Mouse (Mus musculus) CD4-positive, CD25-positive, alpha-beta regulatory T cell, adult 4 months (primary cell): Measurements from ENCODE around the gene Gnai3. TPM values are rescaled to one million over a fixed set of nuclear protein-coding genes. Genes with fewer than 3 reads are reported as not detected.

Source experiments
- ATAC-seq: one replicate; pipeline ENCODE4 v1.8.0; 2017
- polyA plus RNA-seq, 2 experiments: library from polyadenylated mRNA; unstranded; fragments of 100-300 nt; shearing (Covaris generic); gene quantifications; one replicate each; pipeline ENCODE4 v1.2.1; 2017

The Gnai3 gene
- polyA plus RNA-seq, 2 experiments from 2014 or later = 95.0 to 98.5 TPM

DNA sequence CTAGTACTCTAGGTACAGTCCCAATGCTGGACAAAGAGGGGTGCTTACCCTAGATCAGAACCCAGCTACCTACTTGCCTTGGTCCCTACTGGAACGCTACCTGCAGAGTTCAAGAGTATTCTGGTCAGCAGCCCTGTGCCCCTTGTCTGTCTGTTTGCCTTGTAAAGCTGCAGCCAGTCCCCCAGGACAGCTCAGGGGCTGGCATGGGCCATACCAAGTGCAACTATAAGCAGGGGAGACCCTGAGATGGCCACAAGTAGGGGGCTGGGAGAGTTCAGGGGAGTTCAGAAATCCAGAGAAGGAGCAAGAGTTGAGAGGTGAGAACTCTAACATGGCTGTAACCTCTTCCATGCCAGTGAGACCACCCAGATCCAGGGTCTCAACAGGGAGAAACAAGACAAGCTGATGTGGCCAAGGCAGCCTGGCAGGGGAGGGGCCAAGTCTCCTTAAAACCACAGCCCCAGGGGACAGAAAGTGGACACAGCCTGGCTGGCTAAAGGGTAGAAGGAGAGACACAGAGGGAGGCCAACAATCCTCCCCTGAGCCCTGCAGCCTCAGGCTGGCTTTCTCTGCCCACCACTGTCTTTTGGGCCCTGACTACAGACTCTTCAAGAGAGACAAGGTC, 63.6 kb downstream of the Gnai3 start:
- ATAC-seq = no peak

DNA sequence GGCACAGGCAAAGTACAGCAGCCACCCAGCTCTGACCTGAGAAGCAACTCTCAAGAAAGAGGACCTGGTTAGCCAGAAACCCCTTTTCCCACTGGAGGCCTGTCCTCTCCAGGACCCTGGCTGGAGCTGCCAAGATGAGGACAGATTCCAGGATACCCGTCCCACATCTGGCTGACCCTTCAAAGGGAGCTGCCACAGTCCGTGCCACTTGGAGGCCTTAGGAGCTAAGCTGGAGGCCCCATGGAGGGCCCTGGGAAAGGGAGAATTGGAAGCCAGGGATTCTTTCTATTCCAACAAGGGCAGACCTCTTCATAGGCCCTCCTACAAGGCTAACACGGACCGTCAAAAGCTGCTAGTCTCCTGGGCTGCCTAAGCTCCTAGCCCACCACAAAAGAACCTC, 64.3 kb downstream of the Gnai3 start:
- no peak for ATAC-seq

DNA sequence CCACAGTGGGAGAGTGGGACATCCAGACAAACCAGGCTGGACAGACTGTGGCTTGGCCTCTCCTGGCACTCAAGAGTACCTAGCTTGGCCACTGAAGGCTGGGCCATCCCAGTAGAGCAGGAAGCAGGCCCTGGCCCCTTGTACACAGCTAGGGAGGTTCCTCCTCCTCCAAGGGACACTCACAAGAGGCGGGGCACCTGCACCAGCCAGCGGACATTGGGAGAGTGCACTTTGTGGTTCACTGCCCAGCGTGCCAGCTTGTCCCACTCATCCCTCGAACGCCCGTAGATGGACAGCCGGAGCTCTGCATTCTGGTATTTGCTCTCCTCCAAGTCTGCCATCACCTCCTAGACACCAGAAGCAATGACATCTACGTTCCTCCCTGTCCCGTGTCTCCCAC, 69.1 kb downstream of the Gnai3 start:
- no peak for ATAC-seq

DNA sequence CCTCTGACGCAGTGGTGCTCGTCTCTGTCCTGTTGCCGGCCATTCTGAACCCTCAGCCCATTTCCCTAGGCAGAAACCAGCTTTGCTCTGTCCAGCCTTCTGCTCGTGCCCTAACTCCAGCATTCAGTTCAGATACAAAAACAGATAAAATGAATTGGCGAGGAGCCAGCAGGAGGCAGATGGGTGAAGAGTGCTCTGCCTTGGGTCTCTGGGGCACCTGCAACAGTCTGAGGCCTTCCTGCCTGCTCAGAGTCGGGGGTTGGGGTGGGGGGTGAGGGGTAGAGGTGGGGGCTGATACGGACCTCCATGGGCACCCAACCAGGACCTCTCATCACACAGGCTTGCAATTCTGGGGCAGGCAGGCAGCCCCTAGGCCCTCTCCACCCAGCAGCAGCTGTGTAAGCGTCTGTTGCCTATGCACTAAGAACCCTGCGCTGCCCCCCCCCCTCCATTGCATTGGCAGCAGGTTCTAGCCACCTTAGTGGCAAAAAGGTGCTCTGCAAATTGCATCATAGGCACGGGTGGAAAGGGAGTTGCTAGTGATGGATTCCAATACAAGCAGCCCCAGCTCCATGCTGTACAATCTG, 72.9 kb downstream of the Gnai3 start:
- ATAC-seq = no peak

DNA sequence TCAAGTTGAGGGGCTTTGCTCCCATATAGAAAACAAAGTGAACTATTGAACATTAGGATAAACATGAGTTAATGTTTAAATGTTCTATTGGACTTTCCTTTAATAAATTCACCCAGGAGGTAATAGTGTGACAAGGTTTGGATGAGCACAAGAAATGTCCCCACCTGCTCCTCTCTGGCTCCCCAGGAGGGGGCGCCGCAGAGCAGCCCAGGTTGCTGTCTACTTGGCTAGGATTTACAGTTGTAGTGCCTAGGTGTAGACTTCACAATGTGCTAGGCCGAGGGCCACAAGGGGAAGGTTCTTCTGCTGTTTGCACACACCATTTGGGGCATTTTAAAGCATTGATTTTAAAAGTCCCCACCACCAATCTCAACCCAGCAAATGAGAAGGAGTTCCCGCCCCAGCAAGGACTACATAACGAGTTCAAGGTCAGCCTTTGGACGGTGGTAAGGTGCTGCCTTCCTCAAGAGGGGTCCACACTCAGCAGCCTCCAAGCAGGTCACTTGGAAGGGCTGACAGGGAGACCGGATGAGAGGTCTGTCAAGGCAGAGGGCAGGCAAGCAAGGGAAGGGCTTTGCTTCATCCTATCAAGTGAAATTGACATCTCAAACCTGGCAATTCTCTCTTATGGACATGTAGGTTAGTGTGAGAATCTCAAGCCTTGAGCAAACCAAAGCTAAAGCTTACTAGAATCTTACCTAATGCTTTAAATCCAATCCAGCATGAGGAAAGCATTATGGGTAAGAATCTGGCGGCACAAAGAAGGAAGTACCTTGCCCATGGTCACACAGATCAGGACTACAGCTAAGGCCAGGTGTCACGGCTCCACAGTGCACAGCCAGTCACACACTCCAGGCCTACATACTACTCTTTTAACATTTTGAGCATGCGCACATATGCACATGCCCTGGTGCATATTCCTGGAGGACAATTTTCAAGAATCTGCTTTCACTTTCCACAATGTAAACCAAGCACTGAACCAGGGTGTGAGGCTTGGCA, 75.4 kb downstream of the Gnai3 start:
- peak; percentile 95 for ATAC-seq

DNA sequence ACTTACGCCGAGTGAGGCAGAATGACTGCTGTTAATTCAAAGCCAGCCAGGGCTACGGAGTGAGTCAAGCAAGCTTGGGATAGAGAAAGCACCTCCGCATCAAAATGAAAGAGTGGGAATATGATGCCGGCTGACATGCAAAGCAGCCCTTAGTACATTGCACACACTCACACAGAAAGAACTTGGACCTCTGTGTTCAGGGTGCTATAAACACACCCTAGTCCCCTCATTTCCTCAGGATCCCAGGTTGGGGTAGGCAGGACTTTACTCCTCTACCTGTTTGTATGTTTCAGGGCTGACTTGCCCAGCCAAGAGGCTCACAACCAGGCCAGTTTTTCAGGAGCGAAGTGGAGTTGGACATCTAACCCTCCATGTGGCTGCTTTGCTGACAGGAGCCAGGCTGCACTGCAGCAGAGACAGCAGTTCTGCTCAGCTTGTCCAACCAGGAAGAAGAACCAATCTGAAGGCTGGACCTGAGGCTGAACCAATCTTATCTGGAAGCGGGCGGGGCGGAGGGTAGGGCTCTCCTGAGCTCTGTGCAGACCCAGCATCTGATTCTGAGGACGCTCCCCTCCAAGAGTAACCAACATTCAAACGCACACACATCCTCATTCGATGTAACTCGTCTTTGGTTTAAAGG, 76.6 kb downstream of the Gnai3 start:
- no peak for ATAC-seq

DNA sequence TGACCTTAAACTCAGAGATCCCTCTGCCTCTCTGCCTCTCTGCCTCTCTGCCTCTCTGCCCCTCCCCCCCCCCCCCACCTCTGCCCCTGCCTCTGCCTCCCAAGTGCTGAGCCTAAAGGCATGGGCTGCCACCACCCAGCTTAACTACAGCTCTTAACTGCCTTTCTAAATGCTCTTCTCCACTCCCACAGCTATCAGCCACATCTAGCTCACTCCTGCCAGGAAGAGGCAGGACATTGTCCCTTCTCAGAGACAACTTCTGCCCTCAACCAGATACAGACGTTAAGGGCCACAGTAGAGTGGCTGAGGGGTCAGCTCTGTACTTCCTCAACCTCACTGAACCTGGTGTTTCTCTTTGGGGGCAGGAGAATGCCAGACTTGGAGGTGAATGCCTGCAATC, 77.1 kb downstream of the Gnai3 start:
- ATAC-seq = no peak

DNA sequence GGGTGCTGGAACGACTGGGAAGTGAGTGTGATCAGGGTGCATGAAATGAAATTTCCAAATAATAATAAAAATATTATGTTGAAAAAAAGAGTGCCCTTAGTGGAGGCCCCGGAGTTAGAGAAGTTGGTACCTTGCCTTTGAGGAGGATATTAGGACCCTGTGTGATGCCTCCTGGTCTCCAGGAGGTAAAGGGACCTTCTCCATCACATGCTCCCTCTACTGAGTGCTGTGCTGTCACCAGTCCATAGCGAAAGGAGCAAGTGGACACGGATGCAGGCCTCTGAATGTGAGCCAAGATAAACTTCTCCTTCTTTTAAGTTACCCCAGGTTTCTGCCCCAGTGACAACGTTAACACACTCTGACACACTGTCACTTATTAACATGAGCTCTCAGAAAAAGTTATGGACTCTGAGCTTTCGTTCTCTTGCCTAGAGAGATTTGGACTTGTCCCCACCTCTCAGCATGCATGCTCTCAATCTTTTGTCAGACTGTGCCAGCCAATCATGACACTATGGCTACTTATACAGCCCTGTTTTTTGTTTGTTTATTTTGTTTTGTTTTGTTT, 78.5 kb downstream of the Gnai3 start:
- no peak for ATAC-seq

DNA sequence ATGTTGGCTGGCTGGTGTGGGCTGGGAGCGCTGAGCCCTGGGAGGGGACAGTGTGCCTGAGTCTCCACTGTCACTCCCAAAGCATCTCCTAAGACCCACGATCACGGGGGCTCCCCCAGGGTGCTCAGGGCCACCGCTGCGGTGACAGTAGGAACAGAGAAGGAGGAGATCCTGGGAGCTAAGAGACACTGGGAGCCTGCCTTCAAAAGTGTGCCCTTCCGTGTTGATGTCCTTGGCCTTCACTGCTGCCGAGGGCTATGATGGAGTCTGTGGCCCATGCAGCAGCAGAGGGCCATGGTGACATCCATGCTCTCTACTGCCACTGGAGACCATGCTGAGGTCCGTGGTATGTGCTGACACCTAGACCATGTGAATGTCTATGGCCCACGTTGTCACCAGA, 80.4 kb downstream of the Gnai3 start:
- no peak for ATAC-seq

DNA sequence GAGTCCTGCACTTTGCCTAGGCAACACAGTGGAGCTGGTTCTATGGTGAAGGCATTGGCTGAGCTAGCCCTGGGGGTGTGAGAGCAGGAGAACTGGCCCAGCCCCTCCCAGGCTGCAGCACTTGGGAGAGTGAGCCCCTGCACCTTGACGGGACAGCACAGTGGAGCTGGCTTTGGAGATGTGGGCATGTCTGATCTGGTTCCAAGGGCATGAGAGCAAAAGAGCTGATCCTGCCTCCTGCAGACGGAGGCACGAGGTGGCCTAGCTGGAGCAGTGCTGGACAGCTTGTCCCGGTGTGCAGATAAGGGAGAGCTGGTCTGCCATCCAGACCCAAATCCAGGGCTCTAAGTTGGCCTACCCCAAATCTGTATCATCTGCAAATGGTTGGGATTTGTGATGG, 81.3 kb downstream of the Gnai3 start:
- no peak for ATAC-seq

DNA sequence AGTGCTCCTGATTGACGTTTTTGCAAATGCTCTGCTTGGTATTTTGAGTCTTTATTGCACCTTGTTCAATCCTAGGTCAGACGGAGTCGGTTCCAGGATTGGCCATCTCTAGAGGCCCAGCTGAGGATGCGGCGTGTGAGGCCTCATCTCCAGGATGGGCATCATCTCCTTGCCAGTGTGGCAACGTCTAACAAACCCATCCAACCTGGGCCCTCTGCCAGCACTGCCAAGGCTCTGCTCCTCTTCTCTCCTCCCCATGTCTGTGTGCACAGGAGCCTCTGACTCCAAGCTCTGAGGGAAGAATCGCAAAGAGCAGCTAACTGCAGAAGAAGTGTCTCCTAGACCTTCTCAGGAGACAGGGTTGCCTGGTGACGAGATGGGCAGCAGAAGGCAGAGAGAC, 83.3 kb downstream of the Gnai3 start:
- no peak for ATAC-seq

DNA sequence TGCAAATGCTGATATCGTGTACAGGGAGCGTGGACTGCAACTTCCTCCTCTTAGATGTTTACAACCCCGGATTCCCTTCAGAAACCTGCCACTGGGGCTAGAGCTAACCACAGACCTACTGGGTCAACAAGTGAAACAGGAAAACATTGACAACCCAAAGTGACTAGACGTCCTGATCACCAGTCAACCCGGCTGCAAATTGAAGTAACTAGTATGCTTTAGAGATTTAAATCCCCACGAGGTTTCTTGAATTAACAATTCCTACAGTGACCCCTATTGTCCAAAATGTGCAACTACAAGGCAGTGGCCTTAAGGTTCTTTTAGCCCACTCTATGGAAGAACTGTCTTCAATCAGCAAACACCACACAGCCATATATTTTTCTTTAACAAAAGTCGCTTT, 84.5 kb downstream of the Gnai3 start:
- ATAC-seq = peak; percentile 82

Other genes with a start within 250 kb of the Gnai3 start
- gene Gstm7, start 214.3 kb downstream of the Gnai3 start, polyA plus RNA-seq = 1 to 10 TPM; 1.4 to 2.1 TPM
- gene Gstm6, start 202.4 kb downstream of the Gnai3 start, polyA plus RNA-seq = not detected
- gene Gstm3, start 176.9 kb downstream of the Gnai3 start, polyA plus RNA-seq = not detected
- gene Gstm2, start 159.7 kb downstream of the Gnai3 start, polyA plus RNA-seq = not detected
- 1 to 10 TPM; 2.8 to 3.4 TPM for gene Gstm1, start 128.2 kb downstream of the Gnai3 start, polyA plus RNA-seq
- 1 to 10 TPM; 4.4 to 5.7 TPM for gene Gstm4, start 101.3 kb downstream of the Gnai3 start, polyA plus RNA-seq
- 10 to 100 TPM; 22.4 to 48.3 TPM for gene Ampd2, start 59.5 kb downstream of the Gnai3 start, polyA plus RNA-seq
- gene Gnat2, start 53.4 kb downstream of the Gnai3 start, polyA plus RNA-seq = not detected
- under 1 TPM in 1 of 2 experiments, not detected in 1; 0.15 TPM for gene Gpr61, start 8.7 kb upstream of the Gnai3 start, polyA plus RNA-seq
- under 1 TPM; 0.32 to 0.54 TPM for gene Amigo1, start 40.2 kb upstream of the Gnai3 start, polyA plus RNA-seq
- gene Cyb561d1, start 55.1 kb upstream of the Gnai3 start, polyA plus RNA-seq = 1 to 10 TPM; 7.7 to 8.8 TPM
- gene Atxn7l2, start 64.8 kb upstream of the Gnai3 start, polyA plus RNA-seq = 1 to 10 TPM; 4.9 to 8.5 TPM
- under 1 TPM in 1 of 2 experiments, not detected in 1; 0.08 TPM for gene Sypl2, start 80.5 kb upstream of the Gnai3 start, polyA plus RNA-seq
- 100 to 1,000 TPM; 180 to 185 TPM for gene Psma5, start 110.8 kb upstream of the Gnai3 start, polyA plus RNA-seq
- under 1 TPM in 1 of 2 experiments, not detected in 1; 0.09 TPM for gene Sort1, start 137.9 kb upstream of the Gnai3 start, polyA plus RNA-seq
- not detected for gene Mybphl, start 218.8 kb upstream of the Gnai3 start, polyA plus RNA-seq
- gene Psrc1, start 237.7 kb upstream of the Gnai3 start, polyA plus RNA-seq = 1 to 10 TPM; 1.7 to 3.4 TPM